Mouse (Mus musculus) embryonic stem cell, embryonic (primary cell): ENCODE results near the gene Tpra1.

ENCODE experiments used
- CTCF ChIA-PET, 4 experiments: fragments of 300-600 bp in 2 of 4; fragments of 350-600 bp in 2 of 4; sonication (Branson Sonifier 250); formaldehyde crosslinking; loops; one replicate each; lab custom pipeline; 2022; ENCODE audit warnings: inconsistent platforms in 2 of 4; lab: Charles Lee
- POLR2A ChIA-PET, 4 experiments: fragments of 300-600 bp in 2 of 4; fragments of 350-600 bp in 2 of 4; sonication (Branson Sonifier 250); formaldehyde crosslinking; loops; one replicate each; lab custom pipeline; 2022; ENCODE audit warnings: antibody characterized with exemption in 4 of 4, inconsistent platforms in 1 of 4; lab: Charles Lee

Gene Tpra1

DNA sequence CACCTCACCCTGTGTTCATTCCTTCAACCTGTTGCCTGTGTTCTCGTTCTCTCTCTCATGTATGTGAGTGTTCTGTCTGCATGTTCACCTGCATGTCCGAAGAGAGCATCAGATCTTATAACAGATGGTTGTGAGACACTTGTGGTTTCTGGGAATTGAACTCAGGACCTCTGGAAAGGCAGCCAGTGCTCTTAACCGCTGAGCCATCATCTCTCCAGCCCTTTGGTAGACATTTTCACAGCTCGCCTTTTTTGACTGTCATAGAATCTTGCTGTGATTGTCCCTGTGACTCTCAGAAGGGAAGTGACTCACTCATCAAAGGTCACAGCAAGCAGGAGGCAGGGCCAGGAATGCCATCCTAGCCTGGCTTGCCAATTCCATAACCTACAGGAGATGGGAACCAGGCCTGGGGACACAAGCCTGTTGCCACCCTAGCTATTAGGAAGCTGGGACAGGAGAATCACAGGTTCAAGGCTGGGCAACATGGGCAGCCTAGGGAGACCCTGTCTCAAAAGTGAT lies 2.5 kb downstream of the Tpra1 start:
- ChIA-PET POLR2A (interaction anchor here in 3 of 4 experiments (0.5 to 3.2 kb wide), 7 partner anchors 10 to 191 kb away, joined by 3 to 22 read pairs (median 10); no protein-coding TSS in a partner anchor), CTCF (interaction anchor here in 2 of 4 experiments (0.7 to 3.8 kb wide), 2 partner anchors 11 to 12 kb away, joined by 3 to 34 read pairs; no protein-coding TSS in a partner anchor)

DNA sequence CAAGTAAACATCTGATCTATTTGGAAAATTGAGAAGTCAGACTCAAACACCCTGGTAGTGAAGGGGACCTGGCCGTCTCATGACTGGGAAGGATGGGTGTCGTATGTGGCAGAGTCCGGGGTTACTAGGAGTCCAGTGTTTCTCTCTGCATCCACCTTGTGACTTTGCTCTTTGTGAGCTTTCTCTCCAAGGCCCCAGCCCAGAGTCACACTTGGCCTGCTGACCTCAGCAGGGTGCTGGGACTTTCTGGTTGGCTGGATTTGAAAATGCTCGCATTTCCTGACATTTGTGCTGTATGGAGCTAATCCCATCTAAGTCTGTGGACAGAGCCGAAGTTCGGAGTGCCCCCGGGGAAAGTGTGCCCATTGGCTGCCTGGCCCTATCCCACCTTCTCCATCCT lies 3.0 kb downstream of the Tpra1 start:
- CTCF ChIA-PET, result interaction anchor here in 2 of 4 experiments (0.7 to 3.8 kb wide), 2 partner anchors 11 kb away, joined by 3 to 34 read pairs; no protein-coding TSS in a partner anchor
- POLR2A ChIA-PET, result interaction anchor here in 2 of 4 experiments (1.7 to 3.2 kb wide), 3 partner anchors 10 to 21 kb away, joined by 4 to 14 read pairs (median 10); no protein-coding TSS in a partner anchor

DNA sequence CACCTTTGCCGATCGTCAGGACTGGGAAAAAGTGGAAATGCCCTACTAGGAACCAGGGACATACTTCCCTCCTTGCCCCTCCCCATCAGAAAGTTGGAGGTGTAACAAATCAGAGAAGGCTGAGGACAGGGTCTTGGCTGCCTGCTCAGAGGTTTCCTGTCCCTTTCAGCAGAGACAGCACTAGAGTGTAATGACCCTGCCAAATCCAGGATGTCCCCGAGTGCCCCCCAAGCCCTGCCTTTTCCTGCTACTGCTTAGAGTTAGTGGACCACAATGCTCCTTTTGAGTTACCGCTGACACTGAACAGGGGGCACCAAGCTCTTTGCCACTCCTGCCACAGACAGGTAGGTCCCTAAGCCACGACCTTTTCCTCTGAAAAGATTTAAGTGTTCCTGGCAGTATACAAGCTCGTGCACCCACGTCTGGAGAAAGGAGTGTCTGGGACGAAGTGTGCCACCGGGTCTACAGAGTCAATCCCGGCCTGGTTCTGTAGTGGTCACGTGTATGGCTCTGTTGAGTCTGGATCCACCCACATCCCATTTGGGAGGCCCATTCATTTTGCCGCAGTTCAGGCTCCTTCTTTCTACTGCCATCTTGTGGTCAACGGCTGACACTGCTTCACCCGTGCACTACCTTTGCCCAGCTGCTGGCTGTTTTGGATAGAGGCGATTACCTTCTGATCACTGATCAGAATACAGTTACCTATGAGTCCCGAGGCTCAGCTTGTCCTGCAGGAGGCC lies 4.5 kb downstream of the Tpra1 start:
- CTCF ChIA-PET, result interaction anchor here (0.5 to 2.3 kb wide), 35 partner anchors 8 to 434 kb away, joined by 3 to 31 read pairs (median 3); partner anchors contain the start of genes Mcm2 (in 2 of the 4) and Abtb1 (in 1 of the 4)
- POLR2A ChIA-PET, result interaction anchor here (0.5 to 3.4 kb wide), 16 partner anchors 8 to 101 kb away, joined by 3 to 14 read pairs (median 4); partner anchors contain the start of genes Mcm2 (in 2 of the 4) and Abtb1 (in 1 of the 4)

DNA sequence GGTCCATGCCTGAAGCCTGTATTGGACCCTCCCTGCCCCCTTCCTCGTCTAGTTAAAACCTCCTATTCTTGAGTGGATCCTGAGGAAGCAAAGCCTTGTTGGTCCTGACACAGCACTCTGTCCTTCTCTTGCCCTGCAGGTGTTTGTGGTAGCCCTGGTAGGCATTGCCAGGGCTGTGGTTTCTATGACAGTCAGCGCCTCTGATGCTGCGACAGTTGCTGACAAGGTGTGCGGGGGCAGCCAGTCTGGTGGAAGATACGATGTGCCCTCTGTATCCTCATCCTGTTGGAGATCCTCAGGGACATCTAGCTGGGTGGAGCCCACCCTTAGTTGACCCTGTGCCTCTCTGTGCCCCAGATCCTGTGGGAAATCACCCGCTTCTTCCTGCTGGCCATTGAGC lies 7.1 kb downstream of the Tpra1 start:
- ChIA-PET POLR2A (interaction anchor here in 2 of 4 experiments (1.1 to 3.4 kb wide), 4 partner anchors 10 to 91 kb away, joined by 3 to 8 read pairs (median 6); partner anchors contain the start of gene Mcm2 (in 2 of the 2)), CTCF (no interaction called here)

DNA sequence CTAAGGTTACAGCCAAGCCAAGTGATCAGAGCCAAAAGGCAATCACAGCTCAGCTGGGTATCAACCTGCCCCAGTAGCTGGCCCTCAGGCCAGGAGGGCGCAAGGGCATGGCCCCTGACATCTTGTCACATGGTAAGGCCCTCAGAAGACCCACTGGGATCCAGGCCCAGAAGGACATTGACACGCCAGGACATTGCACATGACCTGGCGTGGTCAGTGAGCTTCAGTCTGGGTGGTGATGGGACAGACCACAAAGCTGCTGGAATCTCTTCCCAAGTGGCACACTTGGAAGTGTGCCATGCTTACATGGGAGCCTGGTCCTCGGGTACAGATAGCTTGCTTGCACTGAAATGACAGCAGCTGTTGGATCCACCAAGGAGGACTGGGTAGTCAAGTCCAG lies 11.0 kb downstream of the Tpra1 start:
- ChIA-PET CTCF (interaction anchor here in 1 of 4 experiments (0.7 kb wide), 1 partner anchor 57 kb away, joined by 5 read pairs; no protein-coding TSS in a partner anchor), POLR2A (interaction anchor here in 2 of 4 experiments (0.9 to 1.2 kb wide), 2 partner anchors 11 to 15 kb away, joined by 3 read pairs; partner anchors contain the start of genes Mcm2 (in 1 of the 2) and Tpra1 (in 1 of the 2))

DNA sequence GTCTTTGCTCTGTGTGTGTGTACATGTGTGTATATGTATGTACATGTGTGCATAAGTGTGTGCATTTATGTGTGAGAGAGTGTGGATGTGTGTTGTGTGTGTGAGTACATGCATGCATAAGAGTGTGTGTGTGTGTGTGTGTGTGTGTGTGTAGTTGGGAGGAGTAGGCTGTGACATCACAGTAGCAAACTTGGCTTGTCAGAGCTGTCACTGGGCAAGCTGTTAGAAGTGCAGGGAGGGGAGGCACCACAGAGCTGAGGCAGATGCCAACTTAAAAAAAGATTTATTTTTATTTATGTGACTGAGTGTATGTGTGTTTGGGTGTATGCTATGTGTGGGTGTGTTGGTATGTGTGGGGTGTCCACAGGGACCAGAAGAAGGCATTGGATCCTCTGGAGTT lies 11.4 kb downstream of the Tpra1 start:
- POLR2A ChIA-PET, result interaction anchor here in 3 of 4 experiments (0.6 to 1.2 kb wide), 3 partner anchors 12 to 806 kb away, joined by 3 to 5 read pairs (median 3); partner anchors contain the start of genes Mcm2 (in 1 of the 3) and Tpra1 (in 1 of the 3)
- CTCF ChIA-PET, result interaction anchor here in 1 of 4 experiments (0.6 to 0.7 kb wide), 2 partner anchors 58 to 466 kb away, joined by 3 to 5 read pairs; no protein-coding TSS in a partner anchor

DNA sequence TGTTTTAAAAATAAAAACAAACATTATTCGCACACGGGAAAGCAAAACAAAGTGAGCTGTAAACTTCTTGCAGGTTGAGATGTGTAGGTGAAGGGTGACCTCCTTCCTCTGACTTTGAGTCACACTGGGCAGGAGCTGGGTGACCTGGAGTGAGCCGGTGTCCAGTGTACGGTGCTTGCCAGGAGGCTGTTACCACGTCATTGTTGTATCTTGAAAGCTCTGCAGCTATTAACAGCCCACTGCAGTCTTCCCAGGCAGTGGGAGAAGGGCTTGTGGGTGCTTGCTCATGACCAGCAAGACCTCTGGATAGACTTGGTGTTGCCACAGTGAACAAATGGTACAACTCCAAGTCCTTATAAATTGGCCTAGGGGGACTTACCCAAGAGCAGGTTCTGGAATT lies 12.7 kb downstream of the Tpra1 start:
- ChIA-PET POLR2A (interaction anchor here in 3 of 4 experiments (0.6 to 3.7 kb wide), 9 partner anchors 8 to 21 kb away, joined by 3 to 14 read pairs (median 3); partner anchors contain the start of genes Mcm2 (in 2 of the 3) and Tpra1 (in 2 of the 3)), CTCF (interaction anchor here (0.5 to 3.7 kb wide), 8 partner anchors 8 to 791 kb away, joined by 3 to 34 read pairs (median 8); no protein-coding TSS in a partner anchor)

DNA sequence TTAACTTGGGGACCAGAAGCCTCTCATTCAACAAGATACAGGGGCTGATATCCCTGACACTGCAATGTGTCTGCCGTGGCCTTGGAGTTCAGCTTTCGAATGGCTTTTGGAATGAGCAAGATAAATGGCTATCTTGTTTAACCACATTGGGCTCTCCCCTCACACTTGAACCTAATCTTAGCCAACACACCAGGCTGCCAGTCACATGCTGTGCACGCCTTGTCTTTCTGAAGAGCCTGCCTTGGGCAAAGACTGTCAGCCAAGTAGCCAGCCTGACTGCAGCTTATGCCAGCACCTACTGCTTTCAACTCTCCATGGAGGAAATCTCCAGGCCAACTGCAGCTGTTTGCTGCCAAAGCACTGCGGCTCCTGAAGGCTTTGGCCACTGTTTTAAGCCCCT lies 13.5 kb downstream of the Tpra1 start:
- CTCF ChIA-PET, result interaction anchor here (0.6 to 3.7 kb wide), 38 partner anchors 9 to 792 kb away, joined by 3 to 39 read pairs (median 7); partner anchors contain the start of genes Mcm2 (in 3 of the 4), Plxna1 (in 1 of the 4) and Tpra1 (in 1 of the 4)
- POLR2A ChIA-PET, result interaction anchor here in 3 of 4 experiments (0.6 to 3.7 kb wide), 10 partner anchors 9 to 17 kb away, joined by 3 to 14 read pairs (median 4); partner anchors contain the start of genes Mcm2 (in 2 of the 3) and Tpra1 (in 2 of the 3)

DNA sequence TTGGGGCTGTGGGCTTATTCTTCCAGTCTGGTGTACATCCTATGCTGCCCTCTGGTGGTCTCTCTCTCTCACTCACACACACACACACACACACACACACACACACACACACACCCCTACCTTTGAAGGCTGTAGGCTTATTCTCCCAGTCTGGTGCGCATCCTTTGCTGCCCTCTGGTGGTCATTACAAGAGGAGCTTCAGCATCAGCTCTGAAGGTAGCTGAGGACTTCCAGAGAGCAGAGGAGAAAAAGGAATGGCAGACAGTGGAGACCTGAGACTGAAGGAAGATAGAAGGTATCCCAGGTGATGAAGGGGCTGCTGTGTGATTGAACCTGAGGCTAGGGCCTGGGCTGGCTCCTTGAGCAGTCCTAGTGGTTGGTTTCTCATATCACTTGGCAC lies 14.1 kb downstream of the Tpra1 start:
- ChIA-PET CTCF (interaction anchor here (0.5 to 3.7 kb wide), 173 partner anchors 9 to 1545 kb away, joined by 3 to 39 read pairs (median 4); partner anchors contain the start of genes Mcm2 (in 4 of the 4), Tpra1 (in 4 of the 4), Abtb1 (in 2 of the 4) and Plxna1 (in 2 of the 4)), POLR2A (interaction anchor here (0.5 to 3.7 kb wide), 21 partner anchors 9 to 1071 kb away, joined by 3 to 14 read pairs (median 3); partner anchors contain the start of genes Tpra1 (in 3 of the 4) and Mcm2 (in 2 of the 4))

DNA sequence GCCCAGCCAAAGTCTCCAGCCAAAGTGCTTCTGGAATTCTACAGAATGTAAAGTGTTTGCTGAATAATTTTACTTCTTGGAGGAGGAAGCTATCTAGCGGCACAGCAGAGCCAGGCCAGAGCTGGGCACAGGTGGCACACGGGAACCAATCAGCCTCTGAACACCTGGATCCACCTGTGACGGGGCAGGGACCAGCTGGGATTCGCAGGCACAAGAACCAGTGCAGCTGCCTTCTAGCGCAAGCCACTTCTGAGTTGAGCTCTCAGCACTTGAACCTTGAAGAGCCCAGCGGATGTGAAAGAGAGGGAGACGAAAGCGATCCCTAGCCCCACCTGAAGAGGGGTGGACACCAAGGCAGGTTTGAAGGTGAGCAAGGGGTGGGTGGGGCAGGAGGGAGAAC lies 16.8 kb downstream of the Tpra1 start:
- ChIA-PET CTCF (interaction anchor here in 2 of 4 experiments (0.5 to 0.7 kb wide), 3 partner anchors 28 to 389 kb away, joined by 3 read pairs; no protein-coding TSS in a partner anchor), POLR2A (interaction anchor here in 1 of 4 experiments (0.8 kb wide), 1 partner anchor 9 kb away, joined by 5 read pairs; no protein-coding TSS in a partner anchor)

DNA sequence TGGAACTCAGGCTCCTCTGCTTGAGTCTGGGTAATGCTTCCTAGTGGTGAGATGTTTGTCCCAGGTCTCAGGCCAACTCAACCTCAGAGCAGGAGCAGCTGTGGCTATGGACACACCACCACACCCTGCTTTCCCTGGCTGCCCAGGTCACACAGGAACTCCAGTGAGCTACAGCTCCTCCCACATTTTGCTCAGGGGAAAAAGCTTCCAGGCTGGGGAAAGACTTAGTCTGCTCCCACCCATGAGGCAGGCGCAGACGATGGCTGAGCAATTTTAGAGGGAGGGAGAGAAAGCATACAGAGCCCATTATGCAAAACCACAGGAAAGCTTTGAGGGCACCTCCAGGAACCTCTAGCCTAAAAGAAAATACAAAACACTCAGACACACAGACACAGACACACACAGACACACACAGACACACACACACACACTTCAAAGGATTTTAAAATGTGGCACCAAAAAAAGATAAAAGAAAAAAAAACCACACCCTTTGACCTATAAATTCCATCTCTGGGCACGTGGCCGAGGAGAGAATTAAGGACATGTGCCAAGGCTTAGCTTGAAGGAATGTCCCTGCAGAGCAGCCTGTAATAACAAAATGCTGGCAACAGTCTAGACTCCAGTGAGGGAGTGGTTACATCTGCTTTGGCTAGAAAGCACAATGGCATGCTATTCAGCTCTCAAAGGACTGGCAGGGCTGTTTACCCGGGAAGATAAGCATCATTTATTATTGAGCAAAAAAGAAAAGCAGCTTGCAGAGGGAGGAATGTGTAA lies 22.6 kb downstream of the Tpra1 start:
- ChIA-PET CTCF (interaction anchor here (0.9 to 6.2 kb wide), 7 partner anchors 8 to 56 kb away, joined by 4 to 39 read pairs (median 8); no protein-coding TSS in a partner anchor), POLR2A (interaction anchor here in 2 of 4 experiments (0.6 to 3.2 kb wide), 7 partner anchors 9 to 598 kb away, joined by 3 to 12 read pairs (median 4); partner anchors contain the start of genes Tpra1 (in 2 of the 2) and Mcm2 (in 1 of the 2))

DNA sequence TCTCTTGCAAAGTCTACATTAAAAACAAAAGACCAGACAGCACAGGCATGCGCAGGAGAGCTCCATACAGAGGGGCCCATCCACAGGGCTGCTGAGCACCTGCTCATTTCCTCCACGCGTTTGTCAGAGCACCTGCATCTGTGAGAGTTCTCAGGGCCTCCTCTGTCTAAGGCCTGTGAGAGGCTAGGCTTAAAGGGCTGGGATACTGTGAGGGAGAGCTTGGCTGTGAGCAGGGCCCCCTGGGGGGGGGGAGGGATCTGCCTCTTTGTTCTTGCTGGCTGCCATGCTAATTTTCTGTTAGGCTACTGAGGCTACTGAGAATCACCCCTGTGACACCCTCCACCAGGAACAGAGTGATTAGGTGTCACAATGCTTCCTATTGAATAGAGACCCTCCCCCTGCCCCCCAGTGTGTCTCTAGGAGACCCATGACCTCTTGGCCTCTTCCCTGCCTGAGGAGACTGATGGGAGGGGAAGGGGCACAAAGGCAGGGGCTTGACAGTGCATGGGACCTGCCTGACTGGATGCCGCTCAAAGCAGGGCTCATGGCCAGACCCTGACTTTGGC lies 23.7 kb downstream of the Tpra1 start:
- CTCF ChIA-PET, result interaction anchor here (0.9 to 6.2 kb wide), 7 partner anchors 9 to 55 kb away, joined by 3 to 39 read pairs (median 8); no protein-coding TSS in a partner anchor
- POLR2A ChIA-PET, result interaction anchor here in 2 of 4 experiments (0.6 to 3.2 kb wide), 6 partner anchors 10 to 27 kb away, joined by 4 to 12 read pairs (median 5); partner anchors contain the start of genes Mcm2 (in 2 of the 2) and Tpra1 (in 2 of the 2)

DNA sequence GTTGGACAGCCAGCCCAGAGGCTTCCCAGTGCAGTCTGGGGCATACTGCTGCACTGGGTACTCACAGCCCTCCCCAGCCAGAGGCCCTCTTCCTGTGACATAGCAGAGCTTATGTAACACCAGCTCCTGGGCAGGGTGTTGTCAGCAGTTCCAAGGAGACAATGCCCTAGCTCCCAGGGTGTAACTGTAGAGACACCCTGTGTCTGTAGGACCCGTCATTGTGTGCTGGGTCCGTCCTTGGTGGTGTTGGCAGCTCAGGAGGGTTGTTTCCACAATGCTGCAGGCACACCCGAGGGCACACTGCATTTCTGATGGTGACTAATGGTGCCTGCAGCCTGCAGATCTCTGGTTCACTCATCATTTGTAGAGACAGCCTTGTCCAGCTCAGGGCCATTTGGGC lies 24.8 kb downstream of the Tpra1 start:
- POLR2A ChIA-PET, result interaction anchor here in 2 of 4 experiments (0.6 to 3.2 kb wide), 6 partner anchors 11 to 77 kb away, joined by 3 to 12 read pairs (median 4); partner anchors contain the start of genes Mcm2 (in 1 of the 2) and Tpra1 (in 1 of the 2)
- CTCF ChIA-PET, result interaction anchor here (0.6 to 6.2 kb wide), 13 partner anchors 10 to 712 kb away, joined by 3 to 39 read pairs (median 5); no protein-coding TSS in a partner anchor

DNA sequence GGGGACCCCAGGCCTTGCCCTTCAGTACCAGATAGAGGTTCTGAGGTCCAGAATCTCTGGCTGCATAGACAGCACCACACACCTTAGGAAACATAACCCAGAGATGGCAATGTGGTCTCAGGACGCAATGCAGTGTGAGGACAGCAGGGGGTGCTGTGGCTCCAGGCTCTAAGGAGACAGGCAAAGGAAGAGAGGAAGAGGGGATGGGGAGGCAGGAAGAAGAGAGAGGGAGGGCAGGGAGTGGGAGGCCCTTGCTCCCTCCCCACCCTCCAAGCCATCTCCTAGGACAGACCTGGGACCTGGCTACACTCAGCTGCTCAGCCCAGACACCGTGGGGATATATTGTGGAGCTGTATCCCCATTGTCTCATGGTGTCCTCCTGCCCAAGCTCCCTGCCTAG lies 25.5 kb downstream of the Tpra1 start:
- ChIA-PET CTCF (interaction anchor here (0.5 to 6.2 kb wide), 27 partner anchors 11 to 711 kb away, joined by 3 to 39 read pairs (median 4); no protein-coding TSS in a partner anchor), POLR2A (interaction anchor here in 1 of 4 experiments (1.1 to 1.5 kb wide), 3 partner anchors 16 to 39 kb away, joined by 3 to 4 read pairs (median 3); no protein-coding TSS in a partner anchor)

DNA sequence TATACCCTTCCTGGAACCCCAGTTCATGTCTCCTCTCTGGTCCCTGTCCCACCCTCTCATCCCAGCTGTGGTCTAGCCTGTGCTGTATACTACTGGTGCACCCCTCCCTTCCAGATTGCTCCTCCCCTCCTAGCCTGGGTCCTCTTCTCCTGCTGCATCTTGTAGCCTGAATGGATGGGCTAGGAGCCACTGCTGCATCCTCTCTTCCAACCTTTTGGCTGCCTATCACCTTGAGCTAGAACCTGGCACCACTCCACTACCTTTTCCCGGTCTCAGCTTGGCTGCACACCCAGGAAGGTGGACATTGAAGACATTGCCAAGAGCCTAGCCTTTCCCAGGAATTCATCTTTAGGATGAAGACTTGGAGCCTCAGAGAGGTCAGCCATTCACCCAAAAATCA lies 26.0 kb downstream of the Tpra1 start:
- CTCF ChIA-PET, result interaction anchor here (0.5 to 6.2 kb wide), 26 partner anchors 12 to 704 kb away, joined by 3 to 39 read pairs (median 4); no protein-coding TSS in a partner anchor
- POLR2A ChIA-PET, result interaction anchor here in 1 of 4 experiments (1.1 to 1.3 kb wide), 2 partner anchors 15 to 38 kb away, joined by 3 to 4 read pairs; no protein-coding TSS in a partner anchor
